Mouse (Mus musculus) heart, adult 2 months (tissue): ENCODE data around the gene Tagln.

Experiments
- CTCF ChIP-seq: fragments of 200-600 bp; IDR thresholded peaks from 2 replicates; pipeline ENCODE4 v1.8.1; 2022; ENCODE audit warnings: antibody characterized with exemption, mild to moderate bottlenecking, moderate library complexity
- EP300 ChIP-seq: fragments of 200-500 bp; IDR thresholded peaks from 2 replicates; pipeline ENCODE4 v1.6.1; 2011; ENCODE audit warnings: low read depth, low read length, control low read depth; ENCODE audit not compliant: insufficient read depth
- POLR2A ChIP-seq: fragments of 200-500 bp; IDR thresholded peaks from 2 replicates; pipeline ENCODE4 v1.6.1; 2011; ENCODE audit warnings: mild to moderate bottlenecking, low read depth, low read length, control low read depth; ENCODE audit not compliant: insufficient read depth

DNA sequence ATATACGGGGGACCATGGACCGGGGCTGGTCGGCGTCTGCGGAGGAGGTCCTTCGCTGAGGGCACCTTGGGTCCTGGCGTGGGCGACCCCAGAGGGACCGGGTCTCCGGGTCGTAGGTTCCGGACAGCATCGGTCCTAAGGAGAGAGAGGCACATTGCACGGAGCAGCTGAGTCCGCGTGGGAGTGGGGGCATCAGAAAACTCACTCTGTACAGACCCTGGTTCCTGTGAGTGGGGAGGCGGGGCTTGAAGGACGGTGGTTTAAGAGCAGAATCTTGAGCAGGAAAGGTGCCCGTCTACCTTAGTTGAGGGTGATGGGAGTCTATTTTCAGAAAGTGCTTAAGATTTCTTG is 28.8 kb downstream of the Tagln start:
- TF ChIP-seq CTCF (no peak), POLR2A (no peak), EP300 (no peak)
